Mouse (Mus musculus): ENCODE measurements at regions not wholly inside any gene's neighbourhood (a gene's known extent, or its start where the extent isn't known, plus 50 kb on each side); places are given as distances from the start of the nearest gene placed in this dataset.
A peak's percentile ranks its signal among the peaks of the same experiment; 100 is the strongest.

- ATAC-seq (replicated peaks; ENCODE audit: low read depth, poor library complexity, severe bottlenecking), result no peak
Measured at GRCm38 (mm10) chr12:21492549-21493291, 75.3 kb upstream of the Ywhaq start.

GRCm38 (mm10) chr12:21481644-21482043, 64.2 kb upstream of the Ywhaq start:
- no peak for ATAC-seq (replicated peaks; ENCODE audit: low read depth, poor library complexity, severe bottlenecking)

- 0 out of 2 replicates have a peak, but pooled peaks have one; percentile 47 for ATAC-seq (replicated peaks; ENCODE audit: low read depth, poor library complexity, severe bottlenecking)
Measured at GRCm38 (mm10) chr12:21480226-21480625, 62.8 kb upstream of the Ywhaq start.

GRCm38 (mm10) chr12:21479251-21479650, 61.8 kb upstream of the Ywhaq start:
- ATAC-seq (replicated peaks; ENCODE audit: low read depth, poor library complexity, severe bottlenecking), result no peak

GRCm38 (mm10) chr12:21476516-21476915, 59.1 kb upstream of the Ywhaq start:
- no peak for ATAC-seq (replicated peaks; ENCODE audit: low read depth, poor library complexity, severe bottlenecking)

GRCm38 (mm10) chr12:21472951-21473710, 55.7 kb upstream of the Ywhaq start:
- ATAC-seq (replicated peaks; ENCODE audit: low read depth, poor library complexity, severe bottlenecking), result no peak

- peak; percentile 72 for ATAC-seq (replicated peaks; ENCODE audit: low read depth, poor library complexity, severe bottlenecking)
Measured at GRCm38 (mm10) chr12:21472487-21472886, 55.0 kb upstream of the Ywhaq start.

- ATAC-seq (replicated peaks; ENCODE audit: low read depth, poor library complexity, severe bottlenecking), result no peak
Measured at GRCm38 (mm10) chr12:21471986-21472385, 54.5 kb upstream of the Ywhaq start.

- ATAC-seq (replicated peaks; ENCODE audit: low read depth, poor library complexity, severe bottlenecking), result no peak
Measured at GRCm38 (mm10) chr12:21470286-21470685, 52.8 kb upstream of the Ywhaq start.

Measured in common myeloid progenitor, adult 5-6 weeks (primary cell).